Mouse (Mus musculus) G1E (cell line): ENCODE results near the gene Tmppe. TPM values are rescaled to one million over a fixed set of nuclear protein-coding genes. Genes with fewer than 3 reads are reported as not detected.

Source experiments
- ATAC-seq: 2 replicates; pipeline ENCODE4 v1.8.0; 2016; ENCODE audit warnings: mild to moderate bottlenecking; ENCODE audit not compliant: insufficient number of reproducible peaks, poor library complexity, low FRiP score, severe bottlenecking; ENCODE audit errors: extremely low read depth
- DNase-seq: peaks from one replicate; pipeline ENCODE4 v3.0.0; 2012; ENCODE audit warnings: low spot score
- H3K27me3 ChIP-seq: 2 replicates; pipeline ENCODE4 v1.6.1; 2012; ENCODE audit warnings: mild to moderate bottlenecking, low read length, inconsistent platforms; ENCODE audit not compliant: insufficient read depth
- H3K36me3 ChIP-seq: replicated peaks from 2 replicates; pipeline ENCODE3; 2012; ENCODE audit warnings: mild to moderate bottlenecking, inconsistent platforms
- H3K4me1 ChIP-seq: 2 replicates; pipeline ENCODE4 v1.6.1; 2012; ENCODE audit warnings: low read depth, low read length, inconsistent platforms, mixed read lengths; ENCODE audit not compliant: insufficient read depth
- H3K4me3 ChIP-seq: 2 replicates; pipeline ENCODE4 v1.5.1; 2012; ENCODE audit warnings: low read depth, mild to moderate bottlenecking, inconsistent platforms, low read length, moderate library complexity, mixed read lengths
- H3K9me3 ChIP-seq: replicated peaks from 2 replicates; pipeline ENCODE4 v1.6.1; 2012; ENCODE audit warnings: inconsistent platforms
- CTCF ChIP-seq: IDR thresholded peaks from 2 replicates; pipeline ENCODE4 v1.5.1; 2012; ENCODE audit warnings: low read depth, low read length, inconsistent platforms, mixed read lengths
- GATA1 ChIP-seq: IDR thresholded peaks from 2 replicates; pipeline ENCODE4 v1.6.1; 2012; ENCODE audit warnings: borderline replicate concordance, low read length, inconsistent platforms, mixed read lengths
- GATA2 ChIP-seq: IDR thresholded peaks from 2 replicates; pipeline ENCODE4 v1.6.1; 2012; ENCODE audit warnings: low read depth, low read length, inconsistent platforms, borderline replicate concordance
- POLR2AphosphoS5 ChIP-seq: IDR thresholded peaks from 2 replicates; pipeline ENCODE4 v1.6.1; 2012; ENCODE audit warnings: low read depth, low read length, inconsistent platforms; ENCODE audit not compliant: insufficient replicate concordance
- TAL1 ChIP-seq: conservative IDR thresholded peaks from 2 replicates; pipeline ENCODE4 v1.6.1; 2012; ENCODE audit warnings: low read depth, low read length, inconsistent platforms, mixed read lengths
- polyA plus RNA-seq: library from polyadenylated mRNA; stranded (reverse); fragments of >175 nt; gene quantifications from 2 replicates; pipeline ENCODE4 v1.2.3, GENCODE M21; 2012
- total RNA-seq, 2 experiments: library from RNA; stranded (forward) in 1 of 2; stranded (reverse) in 1 of 2; fragments of 200-1000 nt in 1 of 2; fragments of >200 nt in 1 of 2; fragmentation: Nextera tagmentation in 1 of 2; gene quantifications; 2 replicates each; pipeline ENCODE4 v1.2.3; 2014 to 2017

Tmppe gene
- total and polyA plus RNA-seq, 3 experiments, result 4.6 to 9.8 (median 6.2) TPM

DNA sequence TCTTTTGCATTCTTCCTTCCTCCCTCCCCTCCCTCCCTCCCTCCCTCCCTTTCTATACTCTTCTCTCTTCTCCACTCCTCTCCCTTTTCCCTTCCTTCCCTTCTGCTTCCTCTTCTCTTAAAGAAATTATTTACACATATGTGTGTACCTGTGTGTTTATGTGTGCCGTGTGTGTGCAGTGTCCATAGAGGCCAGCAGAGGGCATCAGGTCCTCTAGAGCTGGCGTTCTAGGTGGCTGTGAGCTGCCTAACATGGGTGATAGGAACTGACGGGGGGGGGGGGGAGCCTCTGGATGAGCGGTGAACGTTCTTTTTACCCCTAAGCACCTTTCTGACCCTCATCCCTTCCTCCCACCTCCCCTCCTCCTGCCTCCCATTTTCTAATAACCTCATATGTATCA is 10.4 kb downstream of the Tmppe start:
- peaks cover 15% of the 10 kb centered on the region; the same call in 1 of the 2 replicates for H3K4me1 ChIP-seq
- no peak overlapping the region for H3K4me3 ChIP-seq
- ATAC-seq (no peak), DNase-seq (no peak)
- peaks cover 95% of the 10 kb centered on the region for H3K36me3 ChIP-seq
- H3K27me3 ChIP-seq, result no peaks in the 10 kb centered on the region
- H3K9me3 ChIP-seq, result peaks cover 18% of the 10 kb centered on the region
- TF ChIP-seq POLR2AphosphoS5, result no peak
- TF ChIP-seq CTCF, result no peak
- no peak for TF ChIP-seq TAL1
- no peak for TF ChIP-seq GATA1
- no peak for TF ChIP-seq GATA2

DNA sequence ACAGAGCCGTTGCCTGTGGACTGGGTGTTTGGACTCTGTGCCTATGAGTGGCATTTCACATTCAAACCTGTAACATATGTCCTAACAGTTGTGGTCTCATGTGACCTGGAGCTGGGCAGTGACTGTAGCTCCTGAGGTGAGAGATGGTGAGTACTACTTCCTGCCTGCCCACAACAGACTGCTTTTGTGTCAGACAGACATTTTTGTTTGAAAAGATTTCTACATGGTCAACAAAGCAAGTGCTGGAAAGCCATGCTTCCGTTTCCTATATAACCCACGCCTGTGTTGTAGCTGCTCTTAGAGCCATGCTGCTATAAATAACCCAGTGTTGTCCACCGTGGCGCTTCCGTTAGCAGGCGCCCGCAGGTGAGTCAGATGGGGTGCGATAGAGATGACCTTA is 11.5 kb downstream of the Tmppe start:
- ATAC-seq (no peak), DNase-seq (no peak)
- Histone ChIP-seq H3K9me3 (peaks cover 27% of the 10 kb centered on the region), H3K27me3 (no peaks in the 10 kb centered on the region), H3K4me3 (no peak overlapping the region), H3K36me3 (peaks cover 95% of the 10 kb centered on the region), H3K4me1 (peaks cover 15% of the 10 kb centered on the region; the same call in 1 of the 2 replicates)
- no peak for TF ChIP-seq GATA2
- TF ChIP-seq CTCF, result no peak
- TF ChIP-seq GATA1, result no peak
- no peak for TF ChIP-seq TAL1

DNA sequence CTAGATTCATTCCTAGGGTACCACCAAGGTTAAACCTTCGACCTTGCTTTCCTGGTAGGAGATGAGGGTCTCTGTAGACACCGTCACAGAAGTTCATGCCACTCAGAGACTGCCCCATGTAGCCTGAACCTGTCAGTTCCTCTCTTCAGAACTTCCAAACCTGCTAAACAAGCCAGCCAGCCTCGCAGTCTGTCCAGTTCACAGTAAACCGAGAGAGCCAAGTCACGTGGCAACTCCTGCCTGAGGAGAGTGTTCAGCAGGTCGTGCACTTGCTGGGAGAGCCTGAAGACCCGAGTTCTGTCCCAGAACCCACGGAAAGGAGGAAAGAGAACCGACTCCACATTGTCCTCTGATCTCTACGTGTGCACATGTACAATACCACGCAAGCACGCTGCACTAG is 13.0 kb downstream of the Tmppe start:
- DNase-seq, result no peak
- Histone ChIP-seq H3K4me3 (no peak overlapping the region), H3K9me3 (peaks cover 27% of the 10 kb centered on the region), H3K27me3 (no peaks in the 10 kb centered on the region), H3K4me1 (peaks cover 8% of the 10 kb centered on the region; the same call in 1 of the 2 replicates), H3K36me3 (peaks cover 80% of the 10 kb centered on the region)
- no peak for TF ChIP-seq GATA1
- TF ChIP-seq TAL1, result no peak
- TF ChIP-seq CTCF, result no peak
- no peak for TF ChIP-seq GATA2
- no peak for TF ChIP-seq POLR2AphosphoS5
- no peak for ATAC-seq

DNA sequence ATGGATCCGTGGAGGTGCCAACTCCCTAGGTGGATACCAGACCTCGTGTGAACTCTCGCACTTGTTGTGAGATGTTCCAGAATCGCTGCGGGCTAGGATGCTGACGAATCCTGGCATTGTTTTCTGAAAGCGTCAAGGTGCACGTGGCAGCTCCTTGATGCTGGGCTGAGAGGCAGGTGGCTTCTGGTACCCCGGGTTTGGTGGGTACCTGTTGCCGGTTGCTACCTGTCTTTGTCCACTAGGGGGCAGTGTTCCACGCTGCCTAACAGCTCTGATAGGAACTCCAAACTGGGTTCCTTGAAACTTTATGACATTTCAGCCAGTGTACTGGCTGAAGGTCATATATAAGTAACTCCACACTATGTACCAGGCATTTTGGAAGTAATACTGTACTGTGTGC is 14.8 kb downstream of the Tmppe start:
- Histone ChIP-seq H3K9me3 (peaks cover 21% of the 10 kb centered on the region), H3K4me1 (peaks cover 8% of the 10 kb centered on the region; the same call in 1 of the 2 replicates), H3K4me3 (no peak overlapping the region), H3K27me3 (no peaks in the 10 kb centered on the region), H3K36me3 (peaks cover 71% of the 10 kb centered on the region)
- ATAC-seq (no peak), DNase-seq (peak; percentile 30)
- TF ChIP-seq POLR2AphosphoS5 (no peak), CTCF (peak; percentile 92)

DNA sequence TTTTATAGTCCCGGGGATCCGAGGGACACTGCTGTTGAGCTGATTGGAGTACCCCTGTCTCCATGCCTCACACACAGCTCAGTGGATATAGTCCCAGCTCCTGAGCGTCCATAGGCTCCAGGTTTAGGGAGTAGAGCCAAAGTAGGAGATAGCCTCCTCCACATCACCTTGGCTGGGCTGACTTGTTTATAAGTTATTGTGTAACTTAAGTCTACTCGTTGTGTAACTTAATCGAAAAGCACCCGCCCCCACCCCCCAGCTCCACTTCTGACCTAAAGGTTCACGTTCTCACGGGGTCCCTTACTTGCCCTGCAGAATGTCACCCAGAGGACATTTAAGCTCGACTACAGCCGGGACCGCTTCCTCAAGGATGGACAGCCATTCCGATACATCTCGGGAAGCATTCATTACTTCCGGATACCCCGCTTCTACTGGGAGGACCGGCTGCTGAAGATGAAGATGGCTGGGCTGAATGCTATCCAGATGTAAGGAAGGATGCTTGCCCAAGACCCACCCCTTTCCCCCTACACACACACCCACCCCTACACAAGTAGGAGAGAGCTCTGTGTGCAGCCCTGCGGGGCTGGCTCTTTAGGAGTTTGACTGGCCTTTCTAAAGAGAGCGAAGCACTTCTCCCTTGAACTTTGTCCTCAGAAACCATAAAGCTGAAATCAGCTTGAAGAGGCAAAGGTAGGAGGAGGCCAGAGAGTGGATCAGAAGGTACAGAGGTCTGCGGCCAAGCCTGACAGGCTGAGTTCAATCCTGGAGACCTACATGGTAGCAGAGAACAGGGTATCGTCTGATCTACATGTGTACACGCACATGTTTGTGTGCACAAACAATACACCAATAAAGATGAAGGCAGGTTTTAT is 16.0 kb downstream of the Tmppe start:
- TF ChIP-seq POLR2AphosphoS5 (no peak), GATA1 (no peak), CTCF (no peak), GATA2 (no peak), TAL1 (no peak)
- H3K9me3 ChIP-seq, result peaks cover 14% of the 10 kb centered on the region
- no peaks in the 10 kb centered on the region for H3K27me3 ChIP-seq
- H3K4me1 ChIP-seq, result peaks cover 8% of the 10 kb centered on the region; the same call in 1 of the 2 replicates
- peaks cover 60% of the 10 kb centered on the region for H3K36me3 ChIP-seq
- no peak overlapping the region for H3K4me3 ChIP-seq
- DNase-seq (no peak), ATAC-seq (no peak)

DNA sequence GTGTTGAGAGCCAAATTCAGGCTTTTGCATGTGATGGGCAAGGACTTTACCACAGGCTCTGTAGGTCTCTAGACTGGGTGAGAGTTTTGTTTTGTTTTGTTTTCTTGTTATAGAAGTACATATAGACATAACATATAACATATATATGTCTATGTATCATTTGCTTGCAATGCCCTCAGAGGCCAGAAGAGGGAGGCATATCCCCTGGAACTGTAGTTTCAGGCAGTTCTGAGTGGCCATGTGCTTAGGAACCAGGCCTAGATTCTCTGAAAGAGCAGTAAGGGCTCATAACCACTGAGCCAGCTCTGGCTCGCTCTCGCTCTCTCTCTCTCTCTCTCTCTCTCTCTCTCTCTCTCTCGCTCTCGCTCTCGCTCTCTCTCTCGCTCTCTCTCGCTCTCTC is 17.3 kb downstream of the Tmppe start:
- Histone ChIP-seq H3K4me1 (peaks cover 8% of the 10 kb centered on the region; the same call in 1 of the 2 replicates), H3K36me3 (peaks cover 52% of the 10 kb centered on the region), H3K4me3 (no peak overlapping the region), H3K9me3 (peaks cover 9% of the 10 kb centered on the region; the same call in 1 of the 2 replicates), H3K27me3 (no peaks in the 10 kb centered on the region)
- TF ChIP-seq TAL1 (no peak), CTCF (peak; percentile 52; the same call in 1 of the 2 replicates)
- DNase-seq (no peak), ATAC-seq (peak; percentile 65)

DNA sequence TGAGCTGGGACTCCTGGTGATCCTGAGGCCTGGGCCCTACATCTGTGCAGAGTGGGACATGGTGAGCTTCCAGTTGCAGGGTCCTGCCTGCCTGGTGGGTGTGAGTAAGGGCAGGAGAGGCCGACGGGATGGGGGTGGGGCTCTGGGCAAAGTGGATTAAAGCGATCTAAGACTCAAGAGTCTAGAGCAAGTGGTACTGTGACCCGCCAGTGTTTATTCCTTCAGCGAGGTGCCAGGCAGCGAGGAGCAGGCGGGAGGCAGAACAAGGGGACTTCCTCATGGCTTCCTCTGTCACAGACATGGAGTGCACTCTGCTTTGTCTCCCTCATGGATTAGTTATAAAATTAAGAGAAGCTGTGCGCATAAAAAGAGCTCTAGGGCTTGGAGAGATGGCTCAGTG is 19.5 kb downstream of the Tmppe start:
- ATAC-seq, result no peak
- Histone ChIP-seq H3K9me3 (peaks cover 10% of the 10 kb centered on the region), H3K4me1 (no peaks in the 10 kb centered on the region), H3K27me3 (no peaks in the 10 kb centered on the region), H3K4me3 (no peak overlapping the region), H3K36me3 (peaks cover 43% of the 10 kb centered on the region)
- TF ChIP-seq TAL1 (no peak), GATA2 (no peak), POLR2AphosphoS5 (no peak), CTCF (no peak), GATA1 (no peak)
- DNase-seq, result no peak
